Mouse (Mus musculus) hindbrain, embryonic 12.5 days (tissue): ENCODE data around the gene Wnt16. TPM values are rescaled to one million over a fixed set of nuclear protein-coding genes. Genes with fewer than 3 reads are reported as not detected.
A peak's percentile ranks its signal among the peaks of the same experiment; 100 is the strongest.

Source experiments
- ATAC-seq: fragments of 200-750 bp; cut with Nextera tagmentation; 2 replicates; pipeline ENCODE4 v1.8.0; 2017; ENCODE audit warnings: moderate TSS enrichment; ENCODE audit not compliant: low FRiP score
- H3K27ac ChIP-seq: fragments of 300-500 bp; sonication (generic); 2 replicates; pipeline ENCODE4 v1.5.1; 2016; ENCODE audit warnings: mild to moderate bottlenecking
- H3K27me3 ChIP-seq: fragments of 300-500 bp; sonication (generic); 2 replicates; pipeline ENCODE4 v1.6.1; 2016; ENCODE audit warnings: mild to moderate bottlenecking
- H3K36me3 ChIP-seq: fragments of 300-500 bp; sonication (generic); 2 replicates; pipeline ENCODE4 v1.6.1; 2016; ENCODE audit warnings: mild to moderate bottlenecking
- H3K4me1 ChIP-seq: fragments of 300-500 bp; sonication (generic); 2 replicates; pipeline ENCODE4 v1.6.1; 2016
- H3K4me2 ChIP-seq: fragments of 300-500 bp; sonication (generic); replicated peaks from 2 replicates; pipeline ENCODE4 v1.6.1; 2016; ENCODE audit warnings: mild to moderate bottlenecking
- H3K4me3 ChIP-seq: fragments of 300-500 bp; sonication (generic); 2 replicates; pipeline ENCODE4 v1.5.1; 2016; ENCODE audit warnings: mild to moderate bottlenecking
- H3K9ac ChIP-seq: fragments of 300-500 bp; sonication (generic); 2 replicates; pipeline ENCODE4 v1.6.1; 2016; ENCODE audit warnings: mild to moderate bottlenecking, moderate library complexity
- H3K9me3 ChIP-seq: fragments of 300-500 bp; sonication (generic); replicated peaks from 2 replicates; pipeline ENCODE4 v1.6.1; 2016; ENCODE audit warnings: mild to moderate bottlenecking
- whole genome bisulfite sequencing: fragments of 180-500 bp; shearing (Covaris S2); methylation state at CpG from one replicate; pipeline ENCODE4 v1.1.7; 2016; 5-methylcytosine and 5-hydroxymethylcytosine counted together
- polyA plus RNA-seq: library from polyadenylated mRNA; unstranded; fragments of >200 nt; fragmentation: Nextera tagmentation; extraction: Ambion mirVana; gene quantifications from 2 replicates; pipeline ENCODE4 v1.2.1, GENCODE M21; 2016

Gene Wnt16
- polyA plus RNA-seq, 1 experiment from 2014 or later, result 0.93 TPM

DNA sequence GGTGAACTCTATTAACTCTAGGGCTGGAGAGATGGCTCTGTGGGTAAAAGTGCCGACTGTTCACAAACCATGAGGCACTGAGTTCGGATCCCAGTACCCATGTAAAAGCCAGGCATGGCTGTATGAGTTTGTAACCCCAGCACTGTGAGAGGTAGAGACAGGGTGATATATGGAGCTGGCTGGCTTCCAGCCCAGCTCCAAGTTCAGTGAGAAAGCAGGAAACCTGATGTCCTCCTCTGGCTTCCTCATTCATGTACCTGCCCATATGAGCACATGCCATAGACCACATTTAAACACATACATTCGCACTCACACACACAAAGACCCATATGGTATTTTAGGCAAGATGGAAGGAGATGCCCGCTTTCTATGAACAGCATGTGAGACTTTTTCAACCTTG is 5.6 kb upstream of the Wnt16 start:
- H3K4me1 ChIP-seq, result no peaks in the 10 kb centered on the region
- no peak overlapping the region for H3K4me2 ChIP-seq
- H3K27ac ChIP-seq, result no peak overlapping the region
- H3K27me3 ChIP-seq, result peaks cover 14% of the 10 kb centered on the region
- no peaks in the 10 kb centered on the region for H3K36me3 ChIP-seq
- no peak overlapping the region for H3K9ac ChIP-seq
- no peak for ATAC-seq
- no peaks in the 10 kb centered on the region for H3K9me3 ChIP-seq
- H3K4me3 ChIP-seq, result no peak overlapping the region
- 90% methylated on average over 4 of the region's 4 CpGs for WGBS

DNA sequence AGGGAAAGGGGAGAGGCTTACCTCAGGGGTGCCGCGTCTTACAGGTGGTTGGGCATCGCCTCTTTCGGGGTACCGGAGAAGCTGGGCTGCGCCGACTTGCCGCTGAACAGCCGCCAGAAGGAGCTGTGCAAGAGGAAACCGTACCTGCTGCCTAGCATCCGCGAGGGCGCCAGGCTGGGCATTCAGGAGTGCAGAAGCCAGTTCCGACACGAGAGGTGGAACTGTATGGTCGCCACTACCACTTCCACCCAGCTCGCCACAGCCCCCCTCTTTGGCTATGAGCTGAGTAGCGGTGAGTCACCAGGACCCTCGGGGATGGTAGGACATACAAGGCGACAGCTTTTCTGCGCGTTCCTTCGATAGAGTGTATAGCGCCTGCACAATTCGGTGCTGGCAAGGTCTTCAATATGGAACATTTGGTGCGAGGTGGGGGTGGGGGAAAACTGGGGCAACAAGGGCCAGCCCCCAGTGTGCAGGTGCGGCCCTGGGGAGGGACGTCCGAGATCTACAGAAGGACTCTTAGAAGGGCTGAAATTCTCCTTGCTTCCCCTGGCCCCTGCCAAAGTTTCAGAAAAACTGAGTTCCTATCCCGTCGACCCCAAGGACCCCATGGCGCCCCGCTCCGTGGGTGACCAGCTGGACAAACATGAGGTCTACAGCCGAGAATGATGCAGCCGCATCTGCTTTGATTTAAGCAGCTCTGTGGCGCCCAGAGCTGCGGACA is 872 bp downstream of the Wnt16 start:
- Histone ChIP-seq H3K9ac (peak overlapping the region; percentile 24), H3K27me3 (peaks cover 59% of the 10 kb centered on the region), H3K36me3 (no peaks in the 10 kb centered on the region), H3K4me1 (peaks cover 23% of the 10 kb centered on the region), H3K4me2 (peak overlapping the region; percentile 69), H3K4me3 (peak overlapping the region; percentile 37), H3K9me3 (no peaks in the 10 kb centered on the region), H3K27ac (no peak overlapping the region)
- WGBS, result 1% methylated on average over 38 of the region's 38 CpGs
- ATAC-seq, result peak; percentile 77

DNA sequence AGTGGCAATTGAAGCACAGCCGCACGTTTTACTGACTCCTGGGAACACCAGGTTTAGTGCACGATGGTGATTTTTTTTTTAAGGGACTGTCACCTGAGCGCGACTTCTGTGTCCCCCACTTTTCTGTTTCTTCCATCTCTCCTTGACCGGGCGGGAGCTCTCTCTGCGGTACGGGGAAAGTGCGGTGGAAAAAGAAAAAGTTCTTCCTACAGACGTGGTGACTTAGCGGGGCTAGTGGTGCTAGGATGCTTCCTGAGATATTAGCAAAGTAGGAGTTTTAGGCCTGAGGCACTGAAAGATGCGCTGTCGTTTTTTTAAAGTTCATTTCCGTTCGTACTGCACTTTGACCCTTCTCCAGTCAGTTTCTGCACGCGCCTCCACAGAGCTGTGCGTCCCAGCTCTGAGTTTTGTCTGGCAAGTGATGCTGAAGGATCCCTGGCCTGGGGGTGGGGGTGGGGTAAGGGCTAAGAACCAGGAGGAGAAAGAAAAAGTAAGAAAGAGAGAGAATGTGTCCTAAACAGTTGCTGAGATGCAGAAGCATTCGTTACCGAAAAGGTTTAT is 1.5 kb downstream of the Wnt16 start:
- H3K27ac ChIP-seq, result no peak overlapping the region
- peak overlapping the region; percentile 24 for H3K9ac ChIP-seq
- no peaks in the 10 kb centered on the region for H3K36me3 ChIP-seq
- no peak for ATAC-seq
- WGBS, result 1% methylated on average over 21 of the region's 21 CpGs
- H3K9me3 ChIP-seq, result no peaks in the 10 kb centered on the region
- peaks cover 61% of the 10 kb centered on the region for H3K27me3 ChIP-seq
- peak overlapping the region; percentile 37 for H3K4me3 ChIP-seq
- peak overlapping the region; percentile 69 for H3K4me2 ChIP-seq
- H3K4me1 ChIP-seq, result peaks cover 23% of the 10 kb centered on the region

DNA sequence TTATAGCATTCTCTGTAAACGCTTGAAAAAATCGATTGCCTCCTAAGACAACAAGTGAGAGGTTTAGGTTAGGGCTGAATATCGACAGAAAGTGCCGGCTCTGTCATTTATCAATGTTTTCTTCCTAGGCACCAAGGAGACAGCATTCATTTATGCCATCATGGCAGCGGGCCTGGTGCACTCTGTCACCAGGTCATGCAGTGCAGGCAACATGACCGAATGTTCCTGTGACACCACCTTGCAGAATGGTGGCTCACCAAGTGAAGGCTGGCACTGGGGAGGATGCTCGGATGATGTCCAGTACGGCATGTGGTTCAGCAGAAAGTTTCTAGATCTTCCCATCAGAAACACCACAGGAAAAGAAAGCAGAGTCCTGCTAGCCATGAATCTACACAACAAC is 2.8 kb downstream of the Wnt16 start:
- H3K4me2 ChIP-seq, result no peak overlapping the region
- no peaks in the 10 kb centered on the region for H3K36me3 ChIP-seq
- no peak for ATAC-seq
- no peak overlapping the region for H3K9ac ChIP-seq
- peaks cover 63% of the 10 kb centered on the region for H3K27me3 ChIP-seq
- 68% methylated on average over 8 of the region's 8 CpGs for WGBS
- no peak overlapping the region for H3K27ac ChIP-seq
- no peak overlapping the region for H3K4me3 ChIP-seq
- no peaks in the 10 kb centered on the region for H3K9me3 ChIP-seq
- H3K4me1 ChIP-seq, result peaks cover 23% of the 10 kb centered on the region

DNA sequence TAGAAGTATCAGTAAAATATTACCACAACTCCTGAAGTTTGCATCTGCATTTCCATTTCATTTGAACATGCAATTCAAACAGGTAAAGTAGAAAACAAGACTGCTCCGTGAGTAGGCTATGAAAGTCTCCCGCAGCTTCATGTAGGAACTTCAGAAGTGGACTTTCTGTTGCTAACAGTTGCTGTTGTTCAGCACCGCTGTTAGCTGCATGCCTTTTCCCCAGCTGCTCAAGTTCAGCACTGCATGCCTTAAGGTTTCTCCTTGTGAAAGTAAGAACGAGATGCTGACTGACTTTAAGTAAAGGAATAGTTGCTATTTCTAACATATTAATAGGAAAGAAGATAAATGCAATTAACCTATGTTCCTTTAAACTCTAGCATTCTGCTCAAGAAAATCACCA is 4.0 kb downstream of the Wnt16 start:
- Histone ChIP-seq H3K4me2 (no peak overlapping the region), H3K4me3 (no peak overlapping the region), H3K4me1 (peaks cover 23% of the 10 kb centered on the region), H3K9me3 (no peaks in the 10 kb centered on the region), H3K27ac (no peak overlapping the region), H3K36me3 (no peaks in the 10 kb centered on the region), H3K27me3 (peaks cover 52% of the 10 kb centered on the region), H3K9ac (no peak overlapping the region)
- no peak for ATAC-seq
- 35% methylated on average over 4 of the region's 4 CpGs for WGBS

DNA sequence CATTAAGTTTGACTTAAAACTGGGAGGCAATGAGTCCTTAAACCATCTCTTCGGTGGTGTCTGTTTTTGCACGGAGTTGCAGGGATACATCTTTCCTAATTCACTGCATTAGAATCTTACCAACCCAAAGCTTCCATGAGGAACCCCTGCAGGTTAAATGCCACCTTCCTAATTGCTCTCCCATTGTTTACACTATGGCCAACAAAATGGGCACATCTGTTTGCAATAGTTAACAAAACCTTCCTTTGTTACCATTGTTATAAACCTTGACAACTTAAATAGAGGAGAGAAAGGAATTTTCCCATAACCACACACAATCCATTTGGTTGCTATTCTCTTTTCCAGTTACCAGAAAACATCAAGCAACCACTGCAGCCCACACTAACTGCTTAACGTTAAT is 5.9 kb downstream of the Wnt16 start:
- peaks cover 9% of the 10 kb centered on the region for H3K4me1 ChIP-seq
- WGBS, result 33% methylated on average over 3 of the region's 3 CpGs
- no peak for ATAC-seq
- no peaks in the 10 kb centered on the region for H3K36me3 ChIP-seq
- no peak overlapping the region for H3K27ac ChIP-seq
- H3K9me3 ChIP-seq, result no peaks in the 10 kb centered on the region
- H3K4me2 ChIP-seq, result no peak overlapping the region
- no peak overlapping the region for H3K4me3 ChIP-seq
- H3K27me3 ChIP-seq, result peaks cover 37% of the 10 kb centered on the region
- no peak overlapping the region for H3K9ac ChIP-seq

DNA sequence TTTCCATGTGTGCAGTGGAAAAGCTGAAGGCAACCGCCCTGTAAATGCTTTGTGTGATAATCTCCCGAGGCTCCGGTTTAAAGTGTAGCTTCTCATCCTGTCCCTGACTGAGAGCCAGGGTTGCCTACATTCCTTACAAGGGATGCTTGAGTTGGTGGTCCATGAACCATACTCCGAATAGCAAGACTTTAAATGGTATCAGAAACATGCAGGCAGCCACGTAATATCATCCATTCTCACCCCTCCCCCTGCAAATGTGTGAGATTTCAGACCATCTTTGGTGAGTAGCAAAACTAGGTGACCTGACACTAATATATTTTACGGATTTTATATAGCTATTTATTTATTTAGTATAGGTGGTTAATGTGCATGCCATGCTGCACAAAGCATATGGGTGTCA is 9.0 kb downstream of the Wnt16 start:
- Histone ChIP-seq H3K36me3 (no peaks in the 10 kb centered on the region), H3K27me3 (peaks cover 13% of the 10 kb centered on the region), H3K4me3 (no peak overlapping the region), H3K4me1 (no peaks in the 10 kb centered on the region), H3K27ac (no peak overlapping the region), H3K9me3 (no peaks in the 10 kb centered on the region), H3K4me2 (no peak overlapping the region), H3K9ac (no peak overlapping the region)
- WGBS, result 85% methylated on average over 6 of the region's 6 CpGs
- no peak for ATAC-seq

DNA sequence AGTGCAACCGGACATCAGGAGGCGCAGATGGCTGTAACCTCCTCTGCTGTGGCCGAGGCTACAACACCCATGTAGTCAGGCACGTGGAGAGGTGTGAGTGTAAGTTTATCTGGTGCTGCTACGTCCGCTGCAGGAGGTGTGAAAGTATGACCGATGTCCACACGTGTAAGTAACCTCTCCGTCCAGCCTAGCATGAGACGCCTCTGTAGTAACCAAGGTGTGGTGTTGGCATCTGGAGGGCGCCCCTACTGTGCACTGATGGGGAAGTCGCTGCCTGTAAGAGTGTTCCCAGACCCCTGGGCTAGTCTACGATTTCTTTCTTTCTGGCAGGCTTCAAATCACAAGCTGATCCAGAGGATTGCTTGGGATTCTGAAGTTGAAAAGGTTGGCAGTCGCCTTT is 10.0 kb downstream of the Wnt16 start:
- Histone ChIP-seq H3K4me3 (no peak overlapping the region), H3K27me3 (peaks cover 12% of the 10 kb centered on the region), H3K36me3 (no peaks in the 10 kb centered on the region), H3K9ac (no peak overlapping the region), H3K27ac (no peak overlapping the region), H3K9me3 (no peaks in the 10 kb centered on the region), H3K4me2 (no peak overlapping the region), H3K4me1 (no peaks in the 10 kb centered on the region)
- no peak for ATAC-seq
- WGBS, result 58% methylated on average over 14 of the region's 14 CpGs

DNA sequence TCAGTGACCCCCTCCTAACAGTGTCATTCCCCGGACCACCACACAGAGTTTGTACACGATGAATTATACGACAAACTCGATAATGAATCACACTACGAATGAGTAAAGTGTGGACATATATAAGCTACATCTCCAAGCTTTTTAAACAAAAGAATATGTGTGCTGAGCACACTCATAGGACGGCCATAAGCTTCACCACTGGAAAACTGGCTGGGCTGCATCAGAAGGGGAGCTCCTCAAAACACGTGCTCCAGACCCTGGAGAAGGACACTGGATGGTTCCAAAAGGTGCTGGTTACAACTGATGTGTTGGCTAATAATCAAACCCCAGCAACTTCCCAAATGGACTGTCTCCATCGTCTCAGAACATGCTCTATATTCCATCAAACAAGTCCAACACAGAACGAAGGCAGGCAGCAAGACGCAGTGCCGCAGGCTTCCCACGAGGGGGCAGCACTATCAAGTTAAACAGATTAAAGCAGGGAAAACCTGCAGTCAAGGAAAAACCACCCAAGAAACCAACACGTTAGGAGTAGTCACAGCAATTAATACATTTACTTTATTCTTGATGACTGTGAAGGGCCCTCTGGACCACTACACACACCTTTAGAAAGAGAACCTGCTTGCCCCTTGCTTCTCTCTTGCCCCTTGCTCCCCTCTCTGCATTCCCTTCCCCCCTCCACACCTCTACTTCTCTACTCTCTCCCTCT is 37.5 kb downstream of the Wnt16 start:
- Histone ChIP-seq H3K27me3 (no peaks in the 10 kb centered on the region), H3K4me1 (no peaks in the 10 kb centered on the region), H3K4me3 (no peak overlapping the region), H3K4me2 (no peak overlapping the region), H3K9me3 (no peaks in the 10 kb centered on the region), H3K9ac (no peak overlapping the region), H3K36me3 (0 out of 2 replicates have a peak, but pooled peaks cover 4% of the 10 kb centered on the region), H3K27ac (no peak overlapping the region)
- 59% methylated on average over 13 of the region's 13 CpGs for WGBS
- ATAC-seq, result peak; percentile 49; the same call in 1 of the 2 replicates

DNA sequence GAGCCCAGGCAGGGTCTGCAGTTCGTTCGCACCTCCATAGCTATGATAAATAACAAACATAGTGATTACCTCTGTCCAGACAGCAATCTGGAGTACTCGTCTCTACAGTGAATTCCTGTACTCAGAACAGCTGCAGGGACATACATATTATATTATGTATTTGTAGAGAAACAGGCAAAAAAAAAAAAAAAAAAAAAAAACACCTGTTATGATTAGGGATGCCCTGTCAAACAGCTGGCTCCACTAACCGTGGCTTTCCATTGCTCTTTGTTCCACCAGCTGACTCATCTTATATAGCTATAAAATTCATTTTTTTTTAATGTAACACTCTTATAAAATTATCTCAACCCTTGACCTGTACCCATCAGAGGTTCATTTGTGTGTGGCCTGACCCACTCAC is 38.3 kb downstream of the Wnt16 start:
- no peak overlapping the region for H3K9ac ChIP-seq
- H3K9me3 ChIP-seq, result no peaks in the 10 kb centered on the region
- WGBS, result 82% methylated on average over 4 of the region's 4 CpGs
- no peak for ATAC-seq
- H3K36me3 ChIP-seq, result 0 out of 2 replicates have a peak, but pooled peaks cover 4% of the 10 kb centered on the region
- H3K4me1 ChIP-seq, result no peaks in the 10 kb centered on the region
- no peak overlapping the region for H3K4me3 ChIP-seq
- H3K4me2 ChIP-seq, result no peak overlapping the region
- H3K27me3 ChIP-seq, result no peaks in the 10 kb centered on the region
- no peak overlapping the region for H3K27ac ChIP-seq

DNA sequence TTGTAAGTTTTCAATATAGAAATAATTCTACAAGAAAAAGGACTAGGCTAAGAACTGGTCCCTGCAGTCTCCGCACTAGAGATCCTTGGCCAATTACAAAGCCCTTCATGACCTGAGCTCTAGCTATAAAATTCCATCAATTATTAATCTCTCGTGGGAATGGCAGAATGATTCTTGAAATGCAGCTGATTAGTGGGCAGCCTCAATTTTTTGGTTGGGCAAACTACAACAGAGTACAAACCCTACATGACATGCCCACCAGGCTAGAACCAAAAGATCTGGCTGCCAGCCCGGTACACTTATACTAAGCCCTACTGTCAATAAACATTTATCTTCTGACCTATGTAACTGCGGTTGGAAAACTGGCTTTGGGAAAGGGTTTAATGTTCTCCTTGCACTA is 39.1 kb downstream of the Wnt16 start:
- H3K36me3 ChIP-seq, result 0 out of 2 replicates have a peak, but pooled peaks cover 4% of the 10 kb centered on the region
- no peaks in the 10 kb centered on the region for H3K9me3 ChIP-seq
- no peak overlapping the region for H3K4me2 ChIP-seq
- no peak for ATAC-seq
- H3K27ac ChIP-seq, result no peak overlapping the region
- no peak overlapping the region for H3K4me3 ChIP-seq
- H3K9ac ChIP-seq, result no peak overlapping the region
- no peaks in the 10 kb centered on the region for H3K27me3 ChIP-seq
- 74% methylated on average over 4 of the region's 4 CpGs for WGBS
- H3K4me1 ChIP-seq, result no peaks in the 10 kb centered on the region

DNA sequence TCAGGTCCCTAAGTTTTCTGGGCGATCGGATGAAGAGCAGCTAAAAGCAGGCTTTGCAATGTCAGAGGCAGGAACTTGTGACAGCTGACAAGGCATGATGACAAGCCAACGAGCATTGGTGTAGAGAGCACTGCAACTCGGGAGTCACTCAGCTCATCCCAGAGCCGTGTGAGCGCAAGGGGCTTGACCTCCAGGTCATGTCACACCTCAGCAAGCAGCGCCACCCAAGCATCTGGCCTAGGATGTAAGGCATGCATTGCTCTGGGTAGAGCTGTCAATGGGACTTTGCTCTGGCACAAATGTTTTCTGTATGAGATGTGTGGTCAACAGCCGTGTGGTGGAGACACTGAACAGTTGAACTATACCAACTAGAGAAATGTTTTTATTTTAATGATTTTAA is 39.9 kb downstream of the Wnt16 start:
- H3K9ac ChIP-seq, result no peak overlapping the region
- no peak overlapping the region for H3K4me3 ChIP-seq
- no peak overlapping the region for H3K27ac ChIP-seq
- no peaks in the 10 kb centered on the region for H3K4me1 ChIP-seq
- no peaks in the 10 kb centered on the region for H3K9me3 ChIP-seq
- H3K27me3 ChIP-seq, result no peaks in the 10 kb centered on the region
- no peak for ATAC-seq
- WGBS, result 73% methylated on average over 8 of the region's 8 CpGs
- 0 out of 2 replicates have a peak, but pooled peaks cover 4% of the 10 kb centered on the region for H3K36me3 ChIP-seq
- no peak overlapping the region for H3K4me2 ChIP-seq
